Comparison of ENCODE assay signal across 32 mouse cellular contexts in genomic region chr2:51262506-51262905, GRCm38 (mm10).
"Had no signal": no experiment of that assay in that cellular context is flagged by ENCODE, and none has a peak within 500 bp of the region (broad histone marks: within the 10 kb centered on the region; RNA-seq: fewer than 3 reads in every experiment).

No protein-coding gene starts in this region.

- DNase-seq: left cerebral cortex, postnatal 4 days; liver; liver, embryonic 13.5 days; liver, postnatal 0 days; lung, adult 18-20 months; lung, adult 2 months; lung, embryonic 14.5 days; lung, postnatal 10 days; lung, postnatal 14 days; lung, postnatal 36 days; lung, postnatal 4 days; midbrain, embryonic 14.5 days had no signal

- H3K9ac ChIP-seq: limb, embryonic 12.5 days; limb, embryonic 13.5 days; limb, embryonic 15.5 days; liver, embryonic 12.5 days; liver, embryonic 13.5 days; liver, embryonic 14.5 days; liver, embryonic 15.5 days; liver, postnatal 0 days; lung, embryonic 14.5 days; lung, embryonic 15.5 days; midbrain, embryonic 12.5 days; midbrain, embryonic 13.5 days; midbrain, embryonic 15.5 days; neural tube, embryonic 12.5 days; neural tube, embryonic 13.5 days had no signal

- H3K4me3 ChIP-seq: limb, embryonic 10.5 days; limb, embryonic 12.5 days; limb, embryonic 13.5 days; limb, embryonic 15.5 days; liver, embryonic 12.5 days; liver, embryonic 13.5 days; liver, embryonic 15.5 days; lung, embryonic 15.5 days; megakaryocyte, embryonic 14.5 days; midbrain, embryonic 12.5 days; midbrain, embryonic 13.5 days; midbrain, embryonic 15.5 days; myocyte; neural tube, embryonic 12.5 days; neural tube, embryonic 13.5 days had no signal

- ATAC-seq: liver, embryonic 12.5 days; liver, postnatal 0 days; lung, postnatal 0 days; midbrain, embryonic 13.5 days; midbrain, embryonic 15.5 days; midbrain, embryonic 16.5 days had no signal

- H3K36me3 ChIP-seq: limb, embryonic 10.5 days; limb, embryonic 12.5 days; limb, embryonic 13.5 days; limb, embryonic 15.5 days; liver, embryonic 12.5 days; liver, embryonic 13.5 days; liver, embryonic 15.5 days; lung, embryonic 15.5 days; midbrain, embryonic 12.5 days; midbrain, embryonic 13.5 days; midbrain, embryonic 15.5 days; neural tube, embryonic 12.5 days; neural tube, embryonic 13.5 days had no signal

- H3K27me3 ChIP-seq: limb, embryonic 12.5 days; limb, embryonic 13.5 days; limb, embryonic 15.5 days; liver, embryonic 12.5 days; liver, embryonic 13.5 days; liver, embryonic 15.5 days; lung, embryonic 15.5 days; megakaryocyte, embryonic 14.5 days; midbrain, embryonic 12.5 days; midbrain, embryonic 13.5 days; midbrain, embryonic 15.5 days; neural tube, embryonic 12.5 days; neural tube, embryonic 13.5 days had no signal

- H3K4me1 ChIP-seq: liver, embryonic 12.5 days; liver, embryonic 13.5 days; liver, embryonic 15.5 days; lung, embryonic 15.5 days; midbrain, embryonic 12.5 days; midbrain, embryonic 13.5 days; midbrain, embryonic 15.5 days; neural tube, embryonic 12.5 days; neural tube, embryonic 13.5 days had no signal

- H3K27ac ChIP-seq: limb, embryonic 10.5 days; limb, embryonic 12.5 days; limb, embryonic 13.5 days; limb, embryonic 15.5 days; liver, embryonic 12.5 days; liver, embryonic 13.5 days; liver, embryonic 14.5 days; liver, embryonic 15.5 days; lung, embryonic 15.5 days; macrophage; midbrain, embryonic 12.5 days; midbrain, embryonic 13.5 days; midbrain, embryonic 15.5 days; neural tube, embryonic 12.5 days; neural tube, embryonic 13.5 days had no signal

- H3K9me3 ChIP-seq: limb, embryonic 10.5 days; limb, embryonic 12.5 days; limb, embryonic 13.5 days; limb, embryonic 15.5 days; liver, embryonic 12.5 days; liver, embryonic 13.5 days; liver, embryonic 15.5 days; lung, embryonic 15.5 days; midbrain, embryonic 12.5 days; midbrain, embryonic 13.5 days; midbrain, embryonic 15.5 days; neural tube, embryonic 12.5 days; neural tube, embryonic 13.5 days had no signal

- H3K4me2 ChIP-seq: limb, embryonic 12.5 days; limb, embryonic 13.5 days; limb, embryonic 15.5 days; liver, embryonic 11.5 days; liver, embryonic 12.5 days; liver, embryonic 13.5 days; liver, embryonic 15.5 days; lung, embryonic 14.5 days; lung, embryonic 15.5 days; midbrain, embryonic 11.5 days; midbrain, embryonic 12.5 days; midbrain, embryonic 13.5 days; midbrain, embryonic 15.5 days; neural tube, embryonic 12.5 days; neural tube, embryonic 13.5 days had no signal
